Mouse (Mus musculus) CD4-positive, CD25-positive, alpha-beta regulatory T cell, adult 4 months (primary cell): ENCODE data around the gene Pdcd1lg2. TPM values are rescaled to one million over a fixed set of nuclear protein-coding genes. Genes with fewer than 3 reads are reported as not detected.
A peak's percentile ranks its signal among the peaks of the same experiment; 100 is the strongest.
"Not testable (repeated sequence)": the region's sequence is repeated elsewhere in the genome, so short reads cannot be mapped to it uniquely, and the experiment has no call there.

ENCODE experiments used
- ATAC-seq: one replicate; pipeline ENCODE4 v1.8.0; 2017
- polyA plus RNA-seq, 2 experiments: library from polyadenylated mRNA; unstranded; fragments of 100-300 nt; shearing (Covaris generic); gene quantifications; one replicate each; pipeline ENCODE4 v1.2.1; 2017

The Pdcd1lg2 gene
- polyA plus RNA-seq, 2 experiments from 2014 or later: 17.0 to 22.2 TPM

GRCm38 (mm10) chr19:29384412-29384811 lies 26.3 kb upstream of the Pdcd1lg2 start:
- no peak for ATAC-seq

- ATAC-seq: no peak
Measured at GRCm38 (mm10) chr19:29384994-29385393, 25.7 kb upstream of the Pdcd1lg2 start.

- ATAC-seq: no peak
Measured at GRCm38 (mm10) chr19:29385822-29386221, 24.9 kb upstream of the Pdcd1lg2 start.

GRCm38 (mm10) chr19:29388818-29389217 lies 21.9 kb upstream of the Pdcd1lg2 start:
- ATAC-seq: no peak

- ATAC-seq: no peak
Measured at GRCm38 (mm10) chr19:29390483-29390882, 20.2 kb upstream of the Pdcd1lg2 start.

- ATAC-seq: peak; percentile 83
Measured at GRCm38 (mm10) chr19:29391279-29391678, 19.4 kb upstream of the Pdcd1lg2 start.

- no peak for ATAC-seq
Measured at GRCm38 (mm10) chr19:29393333-29393732, 17.4 kb upstream of the Pdcd1lg2 start.

GRCm38 (mm10) chr19:29394721-29395120 lies 16.0 kb upstream of the Pdcd1lg2 start:
- no peak for ATAC-seq

- no peak for ATAC-seq
Measured at GRCm38 (mm10) chr19:29396353-29396752, 14.4 kb upstream of the Pdcd1lg2 start.

- ATAC-seq: no peak
Measured at GRCm38 (mm10) chr19:29399786-29400185, 10.9 kb upstream of the Pdcd1lg2 start.

GRCm38 (mm10) chr19:29400466-29400865 lies 10.3 kb upstream of the Pdcd1lg2 start:
- no peak for ATAC-seq

GRCm38 (mm10) chr19:29402621-29403020 lies 8.1 kb upstream of the Pdcd1lg2 start:
- ATAC-seq: no peak

- ATAC-seq: no peak
Measured at GRCm38 (mm10) chr19:29403251-29403650, 7.5 kb upstream of the Pdcd1lg2 start.

GRCm38 (mm10) chr19:29405388-29405787 lies 5.3 kb upstream of the Pdcd1lg2 start:
- ATAC-seq: no peak

- no peak for ATAC-seq
Measured at GRCm38 (mm10) chr19:29406042-29407017, 4.4 kb upstream of the Pdcd1lg2 start.

- ATAC-seq: no peak
Measured at GRCm38 (mm10) chr19:29412476-29413420, 2.0 kb downstream of the Pdcd1lg2 start.

- ATAC-seq: no peak
Measured at GRCm38 (mm10) chr19:29414513-29414912, 3.8 kb downstream of the Pdcd1lg2 start.

GRCm38 (mm10) chr19:29414917-29415316 lies 4.2 kb downstream of the Pdcd1lg2 start:
- not testable (repeated sequence) for ATAC-seq

GRCm38 (mm10) chr19:29416393-29416902 lies 5.7 kb downstream of the Pdcd1lg2 start:
- ATAC-seq: no peak

GRCm38 (mm10) chr19:29417188-29417587 lies 6.5 kb downstream of the Pdcd1lg2 start:
- no peak for ATAC-seq

GRCm38 (mm10) chr19:29417894-29418293 lies 7.2 kb downstream of the Pdcd1lg2 start:
- peak; percentile 48 for ATAC-seq

- peak; percentile 88 for ATAC-seq
Measured at GRCm38 (mm10) chr19:29418661-29419115, 8.0 kb downstream of the Pdcd1lg2 start.

GRCm38 (mm10) chr19:29419506-29419905 lies 8.8 kb downstream of the Pdcd1lg2 start:
- no peak for ATAC-seq
